Mouse (Mus musculus) hindbrain, embryonic 15.5 days (tissue): ENCODE measurements around the gene Pdk2. TPM values are rescaled to one million over a fixed set of nuclear protein-coding genes. Genes with fewer than 3 reads are reported as not detected.

Experiments used
- ATAC-seq: fragments of 200-750 bp; cut with Nextera tagmentation; 2 replicates; pipeline ENCODE4 v1.8.0; 2017; ENCODE audit warnings: low read depth, moderate number of reproducible peaks, moderate TSS enrichment; ENCODE audit not compliant: low FRiP score
- H3K27ac ChIP-seq: fragments of 300-500 bp; sonication (generic); replicated peaks from 2 replicates; pipeline ENCODE4 v1.5.1; 2015; ENCODE audit warnings: mild to moderate bottlenecking, inconsistent platforms
- H3K27me3 ChIP-seq: fragments of 300-500 bp; sonication (generic); 2 replicates; pipeline ENCODE4 v1.6.1; 2015; ENCODE audit warnings: control low read depth, inconsistent platforms
- H3K36me3 ChIP-seq: fragments of 300-500 bp; sonication (generic); 2 replicates; pipeline ENCODE4 v1.6.1; 2015; ENCODE audit warnings: control low read depth, inconsistent platforms
- H3K4me1 ChIP-seq: fragments of 300-500 bp; sonication (generic); replicated peaks from 2 replicates; pipeline ENCODE4 v1.6.1; 2015; ENCODE audit warnings: control low read depth, inconsistent platforms
- H3K4me2 ChIP-seq: fragments of 300-500 bp; sonication (generic); 2 replicates; pipeline ENCODE4 v1.6.1; 2015; ENCODE audit warnings: moderate library complexity, mild to moderate bottlenecking, inconsistent platforms
- H3K4me3 ChIP-seq: fragments of 300-500 bp; sonication (generic); 2 replicates; pipeline ENCODE4 v1.5.1; 2015; ENCODE audit warnings: mild to moderate bottlenecking, inconsistent platforms
- H3K9ac ChIP-seq: fragments of 300-500 bp; sonication (generic); 2 replicates; pipeline ENCODE4 v1.6.1; 2015; ENCODE audit warnings: inconsistent platforms
- H3K9me3 ChIP-seq: fragments of 300-500 bp; sonication (generic); 2 replicates; pipeline ENCODE4 v1.6.1; 2016; ENCODE audit warnings: control low read depth, inconsistent platforms
- WGBS: fragments of 180-500 bp; shearing (Covaris S2); methylation state at CpG from one replicate; pipeline ENCODE4 v1.1.7; 2015; 5-methylcytosine and 5-hydroxymethylcytosine counted together
- polyA plus RNA-seq: library from polyadenylated mRNA; unstranded; fragments of >200 nt; fragmentation: Nextera tagmentation; extraction: Ambion mirVana; gene quantifications from 2 replicates; pipeline ENCODE4 v1.2.1, GENCODE M21; 2015

The Pdk2 gene
- polyA plus RNA-seq, 1 experiment from 2014 or later, result 33.4 TPM

DNA sequence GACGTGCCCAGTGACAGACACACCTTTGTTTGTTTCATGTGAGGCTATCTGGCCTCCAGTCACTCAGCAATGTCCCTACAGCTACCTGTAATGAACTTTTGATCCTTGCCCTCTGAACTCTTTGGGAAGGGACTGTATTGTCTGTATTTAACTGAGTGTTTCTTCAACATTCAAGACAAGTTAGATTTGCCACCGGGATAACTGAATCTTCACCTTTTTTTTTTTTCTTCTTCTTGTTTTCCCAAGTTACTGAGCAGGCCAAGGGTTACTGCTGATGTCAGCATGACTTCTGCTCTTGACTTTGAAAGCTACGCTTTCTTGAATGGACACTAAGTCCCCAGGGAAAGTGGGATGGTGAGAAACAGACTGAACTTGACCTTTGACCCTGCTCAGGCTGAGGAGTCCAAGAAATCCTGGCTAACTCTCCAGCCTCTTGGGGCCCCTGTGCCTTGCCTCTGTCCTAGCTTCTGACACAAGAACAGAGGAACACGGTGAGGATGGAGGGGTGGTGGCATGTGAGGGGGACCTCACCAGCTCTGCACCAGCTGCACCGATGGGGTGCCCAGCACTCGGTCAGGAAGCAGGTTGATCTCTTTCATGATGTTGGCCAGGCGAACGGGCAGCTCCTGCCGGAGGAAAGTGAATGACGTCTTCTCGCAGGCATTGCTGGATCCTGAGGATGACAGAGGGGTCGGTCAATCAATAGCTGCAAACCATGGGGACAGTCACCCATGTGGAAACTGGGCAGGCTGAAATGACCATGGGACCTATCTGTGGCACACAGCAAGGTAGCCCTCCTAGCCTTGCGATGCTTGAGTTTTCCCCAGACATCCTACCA lies 2.1 kb downstream of the Pdk2 start:
- Histone ChIP-seq H3K36me3 (no peaks in the 10 kb centered on the region; the same call in 1 of the 2 replicates), H3K27ac (no peak overlapping the region), H3K9ac (no peak overlapping the region), H3K4me3 (no peak overlapping the region), H3K9me3 (no peaks in the 10 kb centered on the region), H3K27me3 (no peaks in the 10 kb centered on the region), H3K4me2 (no peak overlapping the region), H3K4me1 (peaks cover 23% of the 10 kb centered on the region)
- 83% methylated on average over 13 of the region's 13 CpGs for WGBS
- ATAC-seq, result no peak

DNA sequence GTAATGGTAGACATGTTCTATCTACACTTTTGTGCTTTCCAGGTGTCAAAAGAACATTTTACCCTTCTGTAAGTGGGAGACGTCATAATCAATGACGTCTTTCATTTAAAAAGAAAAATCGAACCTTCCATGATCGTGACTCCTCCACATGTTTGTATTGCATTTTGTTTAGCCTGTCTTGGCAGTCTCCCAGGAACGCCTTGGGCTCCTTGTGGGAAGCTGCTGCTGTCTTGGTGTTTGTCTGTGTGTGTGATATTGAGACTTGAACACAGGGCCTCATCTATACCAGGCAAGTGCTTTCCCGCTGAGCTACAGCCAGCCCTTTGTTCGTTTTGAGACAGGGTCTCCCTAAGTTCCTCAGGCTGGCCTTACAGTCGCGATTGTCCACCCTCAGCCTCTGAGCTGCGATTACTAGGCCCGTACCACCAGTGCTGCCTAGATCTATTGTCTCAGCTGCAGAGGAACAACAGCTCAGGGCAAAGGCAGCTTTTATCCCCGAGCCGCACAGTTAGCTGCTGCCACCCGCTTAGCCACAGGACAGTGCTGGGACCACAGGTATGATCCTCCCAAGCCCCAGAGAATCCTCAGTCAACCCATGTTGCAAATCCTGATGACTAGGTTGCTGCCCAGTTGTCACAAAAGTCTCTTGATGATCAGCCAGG lies 2.9 kb downstream of the Pdk2 start:
- WGBS, result 68% methylated on average over 14 of the region's 14 CpGs
- no peak overlapping the region for H3K9ac ChIP-seq
- no peak for ATAC-seq

DNA sequence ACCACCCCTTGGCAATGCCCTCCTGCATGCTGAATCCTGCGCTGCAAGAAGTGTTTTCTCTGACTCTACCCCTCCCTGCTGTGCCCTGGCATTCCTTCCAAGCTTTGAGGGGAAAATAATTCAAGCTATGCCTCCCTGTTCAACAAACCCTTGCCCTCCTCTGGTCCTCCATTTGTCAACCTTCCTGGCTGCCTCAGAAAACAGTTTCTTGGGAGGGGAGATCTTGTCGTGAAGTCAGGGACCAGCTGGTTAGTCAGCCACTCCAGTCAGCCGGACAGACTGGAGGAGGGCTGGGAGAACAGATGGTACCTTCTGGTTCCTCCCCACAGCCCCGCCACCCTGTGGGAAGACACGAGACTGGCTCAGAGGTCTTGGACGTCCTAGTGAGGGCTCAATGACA lies 3.8 kb downstream of the Pdk2 start:
- H3K9ac ChIP-seq, result no peak overlapping the region
- WGBS, result 31% methylated on average over 6 of the region's 6 CpGs

More for the DNA sequence above, 2.9 kb downstream of the Pdk2 start:
- Histone ChIP-seq H3K27ac (no peak overlapping the region), H3K4me2 (no peak overlapping the region), H3K9me3 (no peaks in the 10 kb centered on the region), H3K27me3 (no peaks in the 10 kb centered on the region), H3K36me3 (no peaks in the 10 kb centered on the region; the same call in 1 of the 2 replicates), H3K4me1 (peaks cover 23% of the 10 kb centered on the region), H3K4me3 (no peak overlapping the region)

DNA sequence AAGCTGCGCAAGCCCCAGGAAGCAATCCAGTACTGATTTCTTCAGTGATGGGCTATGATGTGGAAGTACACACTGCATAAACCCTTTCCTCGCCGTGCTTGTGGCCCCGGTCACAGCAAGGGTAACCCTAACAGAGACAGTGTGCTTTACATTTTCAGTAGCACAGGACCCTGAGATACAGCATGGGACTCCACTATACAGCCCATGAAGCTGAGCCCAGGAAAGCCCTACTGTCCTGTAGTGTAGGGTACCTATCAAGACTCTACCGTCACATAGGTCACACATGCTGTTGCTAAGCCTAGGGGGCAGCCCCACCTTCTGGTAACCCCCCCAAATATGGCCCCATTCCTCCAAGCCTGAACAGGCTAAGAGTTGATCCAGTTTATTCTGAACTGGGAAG lies 4.6 kb downstream of the Pdk2 start:
- Histone ChIP-seq H3K9me3 (no peaks in the 10 kb centered on the region), H3K4me1 (peaks cover 14% of the 10 kb centered on the region), H3K27ac (no peak overlapping the region), H3K27me3 (no peaks in the 10 kb centered on the region), H3K4me2 (no peak overlapping the region), H3K36me3 (no peaks in the 10 kb centered on the region; the same call in 1 of the 2 replicates), H3K4me3 (no peak overlapping the region), H3K9ac (no peak overlapping the region)
- ATAC-seq, result no peak
- 97% methylated on average over 5 of the region's 5 CpGs for WGBS

More for the DNA sequence above, 3.8 kb downstream of the Pdk2 start:
- Histone ChIP-seq H3K4me2 (no peak overlapping the region), H3K4me1 (peaks cover 22% of the 10 kb centered on the region), H3K9me3 (no peaks in the 10 kb centered on the region), H3K27me3 (no peaks in the 10 kb centered on the region), H3K4me3 (no peak overlapping the region), H3K27ac (0 out of 2 replicates have a peak overlapping the region, but pooled peaks have one; percentile 14), H3K36me3 (no peaks in the 10 kb centered on the region; the same call in 1 of the 2 replicates)
- ATAC-seq, result no peak

DNA sequence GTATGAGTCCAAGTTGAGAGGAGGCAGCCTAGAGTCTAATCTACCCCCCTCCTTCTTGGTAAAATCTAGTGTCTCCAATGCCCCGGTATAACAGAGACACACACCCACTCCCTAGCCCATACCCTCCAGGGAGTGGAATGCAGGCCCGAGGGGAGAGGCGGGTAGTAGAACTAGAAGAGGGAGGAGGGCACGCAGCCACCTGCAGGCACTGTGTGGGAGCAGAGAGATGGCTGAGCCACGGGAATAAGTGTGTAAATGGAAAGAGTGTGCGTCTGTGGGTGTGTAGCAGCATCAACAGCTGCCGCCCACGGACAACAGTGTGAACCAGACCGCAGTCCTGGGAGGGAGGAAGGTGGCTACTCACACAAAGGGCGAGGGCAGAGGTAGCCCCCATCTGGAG lies 6.3 kb downstream of the Pdk2 start:
- no peak for ATAC-seq
- no peaks in the 10 kb centered on the region for H3K27me3 ChIP-seq
- WGBS, result 67% methylated on average over 10 of the region's 10 CpGs
- no peak overlapping the region for H3K4me3 ChIP-seq
- no peak overlapping the region for H3K27ac ChIP-seq
- peaks cover 4% of the 10 kb centered on the region for H3K4me1 ChIP-seq
- no peaks in the 10 kb centered on the region for H3K9me3 ChIP-seq
- no peaks in the 10 kb centered on the region; the same call in 1 of the 2 replicates for H3K36me3 ChIP-seq
- no peak overlapping the region for H3K9ac ChIP-seq
- no peak overlapping the region for H3K4me2 ChIP-seq

DNA sequence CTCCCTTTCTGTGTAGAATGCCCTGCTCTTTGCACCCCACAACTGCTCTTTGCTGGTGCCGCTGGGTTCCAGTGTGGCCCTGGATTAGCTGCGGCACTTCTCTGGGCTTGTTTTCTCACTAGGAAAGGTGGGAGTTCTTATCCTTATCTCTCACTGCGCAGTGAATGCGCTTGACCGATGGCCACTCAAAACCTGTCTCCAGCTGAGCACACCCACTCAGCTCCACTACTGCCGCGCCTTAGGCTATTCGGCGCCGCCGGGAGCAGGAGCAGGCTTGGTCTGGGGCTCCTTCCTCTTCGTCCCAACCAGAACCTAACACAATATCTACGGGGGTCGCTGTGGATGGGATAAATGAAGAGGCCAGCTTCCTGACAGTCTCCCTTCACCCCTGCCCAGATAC lies 7.5 kb downstream of the Pdk2 start:
- H3K4me3 ChIP-seq, result no peak overlapping the region
- no peaks in the 10 kb centered on the region for H3K9me3 ChIP-seq
- no peaks in the 10 kb centered on the region for H3K27me3 ChIP-seq
- no peak for ATAC-seq
- H3K27ac ChIP-seq, result no peak overlapping the region
- no peaks in the 10 kb centered on the region for H3K4me1 ChIP-seq
- H3K9ac ChIP-seq, result no peak overlapping the region
- WGBS, result 75% methylated on average over 14 of the region's 14 CpGs
- no peak overlapping the region for H3K4me2 ChIP-seq
- H3K36me3 ChIP-seq, result no peaks in the 10 kb centered on the region; the same call in 1 of the 2 replicates

DNA sequence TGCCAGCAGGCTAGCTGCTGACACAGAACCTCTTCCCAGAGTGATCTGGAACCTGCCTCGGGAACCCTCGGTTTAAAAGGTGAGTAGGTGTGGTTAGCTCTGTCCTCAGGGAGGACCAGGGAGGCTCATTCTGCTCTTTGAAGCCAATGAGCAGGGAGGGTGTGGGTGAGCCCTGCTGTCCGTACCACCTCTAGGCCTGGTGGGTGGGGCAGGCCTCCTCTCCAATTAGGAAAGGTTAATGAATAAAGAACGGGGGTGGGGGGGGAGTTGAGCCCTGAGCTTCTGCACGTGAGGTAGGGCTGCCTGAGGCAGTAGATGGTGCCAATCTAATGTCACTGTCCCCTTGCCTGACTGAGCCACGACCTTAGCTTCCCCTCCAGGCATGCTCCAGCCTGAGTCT lies 8.2 kb downstream of the Pdk2 start:
- no peaks in the 10 kb centered on the region for H3K27me3 ChIP-seq
- no peak for ATAC-seq

DNA sequence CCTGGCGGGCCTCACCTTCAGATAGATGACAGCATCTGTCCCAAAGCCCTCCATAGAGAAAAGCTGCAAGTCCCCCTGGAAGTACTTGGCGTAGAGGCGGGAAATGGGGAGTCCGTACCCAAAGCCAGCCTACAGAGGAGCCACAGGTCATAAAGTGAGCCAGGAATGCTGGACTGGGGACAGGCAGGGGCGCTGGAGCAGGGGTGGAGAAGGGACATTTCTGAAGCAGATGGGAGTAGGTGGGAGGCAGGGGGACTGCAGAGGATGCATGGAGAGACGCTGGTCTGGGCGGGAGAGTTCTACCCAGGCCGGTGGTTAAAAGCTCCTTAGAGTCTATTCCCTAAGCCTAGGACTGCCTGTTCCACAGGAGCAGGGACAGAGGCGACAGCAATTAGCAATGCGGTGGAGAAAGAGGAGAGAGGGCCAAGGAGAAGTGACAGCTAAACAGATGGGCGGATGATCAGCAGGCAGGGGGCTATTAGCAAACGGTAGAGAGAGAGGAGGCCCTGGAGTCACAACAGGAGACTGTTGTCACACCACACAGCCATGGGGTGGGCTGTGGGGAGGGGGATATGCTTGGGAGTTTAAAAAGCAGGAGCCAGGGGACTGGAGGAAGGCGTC lies 13.2 kb downstream of the Pdk2 start:
- Histone ChIP-seq H3K27ac (0 out of 2 replicates have a peak overlapping the region, but pooled peaks have one; percentile 35), H3K4me2 (no peak overlapping the region), H3K4me3 (no peak overlapping the region), H3K9ac (no peak overlapping the region), H3K9me3 (no peaks in the 10 kb centered on the region), H3K4me1 (peaks cover 25% of the 10 kb centered on the region), H3K27me3 (no peaks in the 10 kb centered on the region), H3K36me3 (peaks cover 25% of the 10 kb centered on the region)
- WGBS, result 36% methylated on average over 13 of the region's 13 CpGs
- no peak for ATAC-seq

More for the DNA sequence above, 8.2 kb downstream of the Pdk2 start:
- H3K9ac ChIP-seq, result no peak overlapping the region
- H3K4me1 ChIP-seq, result peaks cover 5% of the 10 kb centered on the region
- H3K9me3 ChIP-seq, result no peaks in the 10 kb centered on the region
- H3K36me3 ChIP-seq, result no peaks in the 10 kb centered on the region; the same call in 1 of the 2 replicates
- 39% methylated on average over 6 of the region's 6 CpGs for WGBS
- H3K4me2 ChIP-seq, result no peak overlapping the region
- no peak overlapping the region for H3K4me3 ChIP-seq
- H3K27ac ChIP-seq, result no peak overlapping the region

DNA sequence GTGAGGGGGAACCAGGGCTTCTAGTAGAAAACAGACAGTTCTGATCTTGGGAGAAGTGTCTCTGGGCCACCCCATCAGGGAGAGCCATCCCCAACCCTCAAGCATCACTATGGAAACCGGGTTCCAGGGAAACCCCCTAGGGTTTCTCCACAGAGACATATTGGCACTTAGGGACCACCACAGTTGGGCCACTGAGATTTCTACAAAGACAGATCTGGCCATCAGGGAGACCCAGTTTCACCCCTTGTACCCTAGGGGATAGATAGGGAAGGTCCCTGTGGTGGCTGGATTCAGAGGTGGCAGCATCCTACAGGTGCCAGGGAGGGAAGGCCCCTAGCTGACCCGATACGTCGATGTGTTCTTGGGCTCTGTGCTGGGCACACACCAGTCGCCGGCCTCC lies 14.3 kb downstream of the Pdk2 start:
- no peak overlapping the region; the same call in 1 of the 2 replicates for H3K27ac ChIP-seq
- H3K4me3 ChIP-seq, result no peak overlapping the region
- H3K4me2 ChIP-seq, result no peak overlapping the region
- WGBS, result 81% methylated on average over 6 of the region's 6 CpGs
- no peak overlapping the region for H3K9ac ChIP-seq
- H3K36me3 ChIP-seq, result peaks cover 36% of the 10 kb centered on the region
- no peak for ATAC-seq
- no peaks in the 10 kb centered on the region for H3K27me3 ChIP-seq
- no peaks in the 10 kb centered on the region for H3K9me3 ChIP-seq
- peaks cover 25% of the 10 kb centered on the region for H3K4me1 ChIP-seq

DNA sequence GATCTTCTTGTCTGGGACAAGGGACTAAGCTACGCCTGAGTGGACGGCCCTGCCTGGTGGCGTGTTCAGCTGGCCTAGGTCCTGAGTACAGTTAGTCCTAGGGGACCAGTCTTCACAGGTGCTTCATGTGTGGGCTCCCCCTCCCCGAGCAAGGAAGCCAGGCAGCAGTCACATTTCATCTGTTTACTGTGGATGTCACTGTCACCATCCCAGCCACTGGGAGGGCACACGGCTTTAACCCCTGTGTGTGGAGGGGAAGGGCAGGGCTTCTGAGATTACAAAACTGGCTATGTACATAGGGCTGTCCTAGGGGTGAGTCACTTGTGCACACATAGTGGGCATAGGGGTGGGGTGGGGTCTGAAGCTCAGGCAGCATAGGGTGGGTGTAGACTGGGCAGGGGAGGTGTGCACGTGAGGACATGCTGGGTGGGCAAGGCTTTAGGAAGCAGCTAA lies 15.0 kb downstream of the Pdk2 start:
- peaks cover 25% of the 10 kb centered on the region for H3K4me1 ChIP-seq
- no peak for ATAC-seq
- WGBS, result 61% methylated on average over 6 of the region's 6 CpGs
- H3K9ac ChIP-seq, result no peak overlapping the region
- no peak overlapping the region for H3K27ac ChIP-seq
- H3K9me3 ChIP-seq, result no peaks in the 10 kb centered on the region
- no peak overlapping the region for H3K4me3 ChIP-seq
- no peak overlapping the region for H3K4me2 ChIP-seq
- H3K36me3 ChIP-seq, result peaks cover 44% of the 10 kb centered on the region
- no peaks in the 10 kb centered on the region for H3K27me3 ChIP-seq

DNA sequence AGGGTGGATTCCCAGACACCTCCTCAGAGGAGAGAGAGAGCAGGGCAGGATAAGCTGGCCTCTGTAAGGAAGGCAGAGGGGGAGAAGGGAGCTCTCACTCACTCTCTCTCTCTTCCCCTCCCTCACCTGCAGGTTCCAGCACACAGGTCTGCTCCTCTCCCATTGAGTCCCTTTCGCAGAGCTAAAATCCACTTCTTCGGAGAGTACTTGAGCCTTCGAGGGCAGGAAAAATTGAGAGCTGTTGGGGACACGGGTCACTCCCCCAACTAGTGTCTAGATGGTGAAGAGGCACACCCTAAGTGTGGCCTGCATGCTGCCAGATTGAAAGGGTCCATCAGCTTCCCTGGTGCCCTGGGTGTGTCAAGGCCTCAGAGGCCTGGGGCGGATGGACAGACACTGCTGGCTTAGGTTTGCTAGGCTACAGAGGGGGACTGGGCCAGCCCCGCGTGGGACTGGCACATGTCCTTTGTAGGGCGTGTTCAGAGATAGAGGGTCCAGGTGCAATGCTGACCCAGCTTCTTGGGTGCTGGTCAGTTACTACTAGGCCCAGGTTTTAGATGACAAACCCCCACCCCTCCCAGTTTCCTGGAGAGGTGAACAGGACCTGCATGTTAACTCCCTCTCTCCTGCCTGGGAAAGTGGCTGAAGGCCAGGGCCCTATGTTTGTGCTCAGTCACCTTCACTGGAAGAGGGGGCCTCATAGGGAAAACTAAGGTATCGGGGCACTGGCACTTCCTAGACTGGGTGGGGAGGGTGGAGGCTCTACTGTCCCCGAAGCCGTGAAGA lies 15.7 kb downstream of the Pdk2 start:
- Histone ChIP-seq H3K9ac (no peak overlapping the region), H3K9me3 (no peaks in the 10 kb centered on the region), H3K36me3 (peaks cover 51% of the 10 kb centered on the region), H3K27ac (peak overlapping the region; percentile 63), H3K4me3 (no peak overlapping the region), H3K27me3 (no peaks in the 10 kb centered on the region), H3K4me2 (no peak overlapping the region), H3K4me1 (peaks cover 25% of the 10 kb centered on the region)
- WGBS, result 85% methylated on average over 11 of the region's 11 CpGs
- no peak for ATAC-seq
